Mouse (Mus musculus) forebrain, embryonic 12.5 days (tissue): Measurements from ENCODE around the gene Cltb. TPM values are rescaled to one million over a fixed set of nuclear protein-coding genes. Genes with fewer than 3 reads are reported as not detected.
A peak's percentile ranks its signal among the peaks of the same experiment; 100 is the strongest.
"Not testable (repeated sequence)": the region's sequence is repeated elsewhere in the genome, so short reads cannot be mapped to it uniquely, and the experiment has no call there.

Experiments
- ATAC-seq: fragments of 200-750 bp; cut with Nextera tagmentation; 2 replicates; pipeline ENCODE4 v1.8.0; 2017; ENCODE audit warnings: moderate TSS enrichment; ENCODE audit not compliant: low FRiP score
- H3K27ac ChIP-seq: fragments of 300-500 bp; sonication (generic); 2 replicates; pipeline ENCODE4 v1.5.1; 2016; ENCODE audit warnings: mild to moderate bottlenecking
- H3K27me3 ChIP-seq: fragments of 300-500 bp; sonication (generic); 2 replicates; pipeline ENCODE4 v1.6.1; 2016; ENCODE audit warnings: mild to moderate bottlenecking
- H3K36me3 ChIP-seq: fragments of 300-500 bp; sonication (generic); replicated peaks from 2 replicates; pipeline ENCODE4 v1.6.1; 2016; ENCODE audit warnings: mild to moderate bottlenecking
- H3K4me1 ChIP-seq: fragments of 300-500 bp; sonication (generic); 2 replicates; pipeline ENCODE4 v1.6.1; 2016
- H3K4me2 ChIP-seq: fragments of 300-500 bp; sonication (generic); 2 replicates; pipeline ENCODE4 v1.6.1; 2016; ENCODE audit warnings: mild to moderate bottlenecking, moderate library complexity
- H3K4me3 ChIP-seq: fragments of 300-500 bp; sonication (generic); replicated peaks from 2 replicates; pipeline ENCODE4 v1.5.1; 2016; ENCODE audit warnings: mild to moderate bottlenecking
- H3K9ac ChIP-seq: fragments of 300-500 bp; sonication (generic); 2 replicates; pipeline ENCODE4 v1.6.1; 2016; ENCODE audit warnings: mild to moderate bottlenecking
- H3K9me3 ChIP-seq: fragments of 300-500 bp; sonication (generic); 2 replicates; pipeline ENCODE4 v1.6.1; 2016
- WGBS: fragments of 180-500 bp; shearing (Covaris S2); methylation state at CpG from one replicate; pipeline ENCODE4 v1.1.7; 2016; 5-methylcytosine and 5-hydroxymethylcytosine counted together
- polyA plus RNA-seq: library from polyadenylated mRNA; unstranded; fragments of >200 nt; fragmentation: Nextera tagmentation; extraction: Ambion mirVana; gene quantifications from 2 replicates; pipeline ENCODE4 v1.2.1, GENCODE M21; 2016

The Cltb gene
- 32.7 and 34.6 TPM in 2 replicates for polyA plus RNA-seq

DNA sequence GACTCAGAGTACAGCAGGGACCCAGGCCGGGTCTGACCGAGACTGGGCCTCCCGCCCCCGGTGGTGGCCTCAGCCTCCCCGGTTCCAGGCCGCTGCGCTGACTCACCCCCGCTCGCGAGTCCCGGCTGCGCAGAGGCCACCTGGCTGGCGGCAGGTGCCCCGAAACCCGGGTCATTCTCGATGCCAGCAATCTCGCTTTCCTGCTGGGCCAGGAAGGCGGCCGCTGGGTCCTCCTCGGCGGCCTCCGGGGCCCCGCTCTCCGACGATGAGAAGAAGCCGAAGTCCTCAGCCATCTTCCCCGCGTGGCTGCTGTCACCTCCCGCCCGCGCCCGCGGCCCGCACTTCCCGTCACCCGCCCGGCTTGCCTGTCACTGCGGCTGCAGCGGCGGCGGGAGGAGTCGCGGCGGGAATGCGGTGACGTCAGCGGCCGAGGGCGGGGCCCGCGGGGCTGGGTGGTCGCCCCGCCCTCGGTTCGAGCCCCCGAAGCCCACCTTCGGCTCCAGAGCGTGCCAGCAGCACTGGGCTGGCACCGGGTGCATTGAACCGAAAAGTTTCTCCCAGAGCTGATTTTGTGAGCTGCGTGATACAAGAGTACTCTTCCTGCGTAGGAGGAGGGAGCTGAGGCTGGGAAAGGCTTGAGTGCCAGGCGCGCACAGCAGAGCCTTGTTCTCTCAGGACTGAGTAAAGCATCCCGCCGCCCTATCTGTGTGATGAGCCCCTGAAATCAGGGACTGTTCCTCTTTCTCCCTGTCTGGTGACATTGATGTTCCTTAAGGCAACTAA is at the start of gene Cltb:
Gene Cltb (minus strand): TSS at position 373 of the 783 bp plus-strand sequence.
- H3K4me3 ChIP-seq, result peak within 1 kb of the TSS; percentile 63
- no peaks in the 10 kb centered on the region for H3K9me3 ChIP-seq
- H3K4me2 ChIP-seq, result peak within 1 kb of the TSS; percentile 87
- under 1% methylated on average over 62 of the region's 66 CpGs for whole genome bisulfite sequencing
- peak; percentile 79 for ATAC-seq
- peak within 1 kb of the TSS; percentile 64 for H3K9ac ChIP-seq
- peak within 1 kb of the TSS; percentile 53; the same call in 1 of the 2 replicates for H3K27ac ChIP-seq
- peaks cover 22% of the 10 kb centered on the region for H3K4me1 ChIP-seq
- no peaks in the 10 kb centered on the region for H3K36me3 ChIP-seq
- peaks cover 52% of the 10 kb centered on the region for H3K27me3 ChIP-seq

GRCm38 (mm10) chr13:54660877-54661276 is 49.7 kb upstream of the Cltb start:
- no peak overlapping the region for H3K4me2 ChIP-seq
- peaks cover 72% of the 10 kb centered on the region for H3K36me3 ChIP-seq
- ATAC-seq, result no peak
- 59% methylated on average over 5 of the region's 5 CpGs for WGBS
- no peak overlapping the region for H3K4me3 ChIP-seq
- H3K9ac ChIP-seq, result no peak overlapping the region
- H3K4me1 ChIP-seq, result no peaks in the 10 kb centered on the region
- no peak overlapping the region for H3K27ac ChIP-seq
- no peaks in the 10 kb centered on the region for H3K27me3 ChIP-seq
- H3K9me3 ChIP-seq, result no peaks in the 10 kb centered on the region

GRCm38 (mm10) chr13:54650461-54650860 is 39.3 kb upstream of the Cltb start:
- no peaks in the 10 kb centered on the region for H3K9me3 ChIP-seq
- H3K9ac ChIP-seq, result no peak overlapping the region
- 96% methylated on average over 3 of the region's 3 CpGs for WGBS
- no peak for ATAC-seq
- peaks cover 97% of the 10 kb centered on the region for H3K36me3 ChIP-seq
- H3K27me3 ChIP-seq, result no peaks in the 10 kb centered on the region
- no peak overlapping the region for H3K27ac ChIP-seq
- H3K4me2 ChIP-seq, result no peak overlapping the region
- H3K4me1 ChIP-seq, result no peaks in the 10 kb centered on the region
- no peak overlapping the region for H3K4me3 ChIP-seq

DNA sequence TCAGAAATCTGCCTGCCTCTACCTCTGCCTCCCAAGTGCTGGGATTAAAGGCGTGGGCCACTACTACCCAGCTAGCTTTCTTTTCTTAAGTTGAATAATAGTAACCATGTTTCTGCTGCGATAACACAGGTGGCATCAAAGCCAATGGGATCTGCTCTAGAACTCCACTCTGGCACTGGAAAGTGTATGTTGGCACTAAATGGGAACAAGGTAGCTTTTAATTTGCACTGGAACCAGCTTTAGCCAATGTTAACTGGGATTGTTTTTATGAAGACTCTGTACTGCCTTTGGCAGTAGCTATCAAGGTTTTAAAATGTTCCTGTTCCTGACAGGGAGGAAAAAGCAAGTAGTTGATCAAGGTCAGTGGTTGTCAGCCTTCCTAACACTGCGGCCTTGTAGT is 23.9 kb upstream of the Cltb start:
- Histone ChIP-seq H3K27me3 (no peaks in the 10 kb centered on the region), H3K27ac (no peak overlapping the region), H3K4me3 (no peak overlapping the region), H3K4me1 (no peaks in the 10 kb centered on the region), H3K9me3 (no peaks in the 10 kb centered on the region), H3K36me3 (peaks cover 34% of the 10 kb centered on the region), H3K9ac (no peak overlapping the region), H3K4me2 (no peak overlapping the region)
- 92% methylated on average over 3 of the region's 3 CpGs for WGBS
- no peak for ATAC-seq

GRCm38 (mm10) chr13:54632731-54633277 is 21.7 kb upstream of the Cltb start:
- Histone ChIP-seq H3K9me3 (no peaks in the 10 kb centered on the region), H3K4me2 (no peak overlapping the region), H3K36me3 (peaks cover 23% of the 10 kb centered on the region), H3K9ac (no peak overlapping the region), H3K27ac (no peak overlapping the region), H3K4me3 (no peak overlapping the region), H3K27me3 (no peaks in the 10 kb centered on the region), H3K4me1 (no peaks in the 10 kb centered on the region)
- ATAC-seq, result no peak
- WGBS, result 73% methylated on average over 3 of the region's 3 CpGs

- ATAC-seq, result no peak
- H3K9me3 ChIP-seq, result no peaks in the 10 kb centered on the region
- H3K36me3 ChIP-seq, result peaks cover 19% of the 10 kb centered on the region
- no peaks in the 10 kb centered on the region for H3K27me3 ChIP-seq
- no peak overlapping the region for H3K4me3 ChIP-seq
- WGBS, result 94% methylated on average over 4 of the region's 4 CpGs
- H3K27ac ChIP-seq, result no peak overlapping the region
- H3K4me2 ChIP-seq, result no peak overlapping the region
- no peak overlapping the region for H3K9ac ChIP-seq
- H3K4me1 ChIP-seq, result 0 out of 2 replicates have a peak, but pooled peaks cover 5% of the 10 kb centered on the region
These were observed 18.0 kb upstream of the Cltb start for GRCm38 (mm10) chr13:54629128-54629527.

DNA sequence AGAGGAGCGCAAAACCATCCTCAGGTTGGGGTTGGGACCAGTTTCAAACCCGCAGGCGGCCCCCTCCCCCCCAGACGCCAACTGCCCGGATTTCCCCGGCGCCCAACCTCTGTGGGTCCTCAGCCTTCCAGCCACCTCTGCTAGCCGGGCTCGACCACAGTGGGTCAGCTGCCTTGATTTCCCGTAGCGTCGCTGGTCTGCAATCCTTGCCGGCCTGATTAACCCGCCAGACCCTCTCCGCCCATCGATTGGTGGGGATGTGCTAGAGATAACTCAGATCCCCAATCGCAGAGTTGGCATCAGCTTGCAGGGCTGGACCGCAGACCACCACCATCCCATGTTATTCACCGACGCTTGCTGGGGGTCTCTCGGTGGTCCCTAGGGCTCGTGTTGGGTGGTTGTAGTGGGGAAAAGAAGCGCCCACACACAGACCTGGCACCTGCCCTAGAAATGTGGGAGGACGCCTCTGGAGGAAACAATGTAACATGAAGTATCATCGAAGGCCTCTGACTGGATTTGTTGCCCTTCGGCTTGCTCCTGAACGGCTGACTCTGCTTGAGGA is 10.9 kb upstream of the Cltb start:
- ATAC-seq, result peak; percentile 65
- Histone ChIP-seq H3K27ac (peak overlapping the region; percentile 57), H3K4me1 (peaks cover 22% of the 10 kb centered on the region), H3K9ac (peak overlapping the region; percentile 89), H3K4me2 (peak overlapping the region; percentile 95), H3K27me3 (peaks cover 14% of the 10 kb centered on the region; the same call in 1 of the 2 replicates), H3K4me3 (peak overlapping the region; percentile 84), H3K9me3 (no peaks in the 10 kb centered on the region), H3K36me3 (no peaks in the 10 kb centered on the region)
- WGBS, result 2% methylated on average over 27 of the region's 27 CpGs

- Histone ChIP-seq H3K4me3 (peak within 1 kb of the TSS; percentile 84), H3K36me3 (no peaks in the 10 kb centered on the region), H3K4me2 (peak within 1 kb of the TSS; percentile 95), H3K9ac (peak within 1 kb of the TSS; percentile 89), H3K9me3 (no peaks in the 10 kb centered on the region), H3K4me1 (peaks cover 22% of the 10 kb centered on the region), H3K27me3 (peaks cover 14% of the 10 kb centered on the region; the same call in 1 of the 2 replicates), H3K27ac (peak within 1 kb of the TSS; percentile 57)
- peak; percentile 96 for ATAC-seq
- 12% methylated on average over 42 of the region's 44 CpGs for WGBS
These were observed 10.2 kb upstream of the Cltb start, which contains the start of gene Faf2 for GRCm38 (mm10) chr13:54621155-54621932. TSS of gene Faf2 (plus strand) at chr13:54621784.

GRCm38 (mm10) chr13:54616998-54617397 is 5.9 kb upstream of the Cltb start:
- H3K9ac ChIP-seq, result no peak overlapping the region
- H3K9me3 ChIP-seq, result no peaks in the 10 kb centered on the region
- H3K36me3 ChIP-seq, result no peaks in the 10 kb centered on the region
- 0 out of 2 replicates have a peak, but pooled peaks cover 4% of the 10 kb centered on the region for H3K4me1 ChIP-seq
- ATAC-seq, result no peak
- 76% methylated on average over 6 of the region's 6 CpGs for WGBS
- no peak overlapping the region for H3K4me2 ChIP-seq
- H3K27me3 ChIP-seq, result peaks cover 14% of the 10 kb centered on the region; the same call in 1 of the 2 replicates
- no peak overlapping the region for H3K27ac ChIP-seq
- no peak overlapping the region for H3K4me3 ChIP-seq

DNA sequence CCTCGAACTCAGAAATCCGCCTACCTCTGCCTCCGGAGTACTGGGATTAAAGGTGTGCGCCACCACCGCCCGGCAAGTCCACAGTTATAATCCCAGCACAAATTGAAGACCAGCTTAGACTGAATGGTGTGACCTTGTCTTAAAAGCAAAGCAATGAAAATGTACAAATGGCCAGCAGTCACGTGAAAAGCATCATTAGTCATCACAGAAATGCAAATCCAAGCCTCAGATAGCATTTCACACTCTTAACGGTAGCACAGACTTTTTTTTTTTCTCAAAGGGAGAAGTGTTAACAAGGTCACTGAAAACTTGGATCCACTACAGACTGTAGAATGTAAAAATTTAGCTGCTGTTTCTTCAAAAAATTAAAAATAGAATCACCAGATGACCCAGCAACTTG is 5.2 kb upstream of the Cltb start:
- WGBS, result 85% methylated on average over 8 of the region's 8 CpGs
- no peak for ATAC-seq

DNA sequence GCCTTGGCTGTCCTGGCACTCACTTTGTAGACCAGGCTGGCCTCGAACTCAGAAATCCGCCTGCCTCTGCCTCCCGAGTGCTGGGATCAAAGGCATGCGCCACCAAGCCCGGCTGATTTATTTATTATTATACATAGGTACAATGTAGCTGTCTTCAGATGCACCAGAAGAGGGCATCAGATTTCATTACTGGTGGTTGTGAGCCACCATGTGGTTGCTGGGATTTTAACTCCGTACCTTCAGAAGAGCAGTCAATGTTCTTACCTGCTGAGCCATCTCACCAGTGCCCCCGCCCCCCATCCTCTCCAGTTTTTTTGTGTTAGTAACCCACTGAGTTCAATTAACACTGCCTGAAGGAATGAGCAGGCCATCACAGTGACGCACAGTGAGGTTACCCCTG is 2.0 kb upstream of the Cltb start:
- not testable (repeated sequence) for H3K9ac ChIP-seq, H3K4me3 ChIP-seq, H3K27ac ChIP-seq, H3K36me3 ChIP-seq, ATAC-seq, H3K4me2 ChIP-seq, H3K9me3 ChIP-seq
- Histone ChIP-seq H3K4me1 (peaks cover 22% of the 10 kb centered on the region), H3K27me3 (peaks cover 35% of the 10 kb centered on the region)
- WGBS, result 80% methylated on average over 8 of the region's 8 CpGs

More for the DNA sequence above, 5.2 kb upstream of the Cltb start:
- no peaks in the 10 kb centered on the region for H3K9me3 ChIP-seq
- H3K4me3 ChIP-seq, result no peak overlapping the region
- H3K27ac ChIP-seq, result no peak overlapping the region
- peaks cover 7% of the 10 kb centered on the region for H3K4me1 ChIP-seq
- no peak overlapping the region for H3K9ac ChIP-seq
- H3K4me2 ChIP-seq, result no peak overlapping the region
- peaks cover 17% of the 10 kb centered on the region; the same call in 1 of the 2 replicates for H3K27me3 ChIP-seq
- H3K36me3 ChIP-seq, result no peaks in the 10 kb centered on the region

DNA sequence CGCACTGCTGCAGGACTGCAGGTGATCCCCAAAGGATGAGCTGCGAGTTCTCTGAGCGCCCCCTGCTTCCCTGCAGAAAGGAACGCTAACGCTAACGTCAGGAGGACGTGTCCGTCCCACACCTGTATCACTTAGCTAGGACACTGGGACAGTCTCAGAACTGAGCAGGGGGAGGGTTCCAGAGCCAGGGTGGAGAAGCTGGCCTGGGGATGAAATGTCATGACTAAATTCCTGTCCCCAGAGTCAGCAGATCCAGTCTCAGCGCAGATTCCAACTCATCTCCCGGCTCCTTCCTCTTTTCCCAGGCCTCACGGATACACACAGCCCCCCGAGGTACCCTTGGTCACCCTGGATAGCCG is 552 bp downstream of the Cltb start:
- H3K4me3 ChIP-seq, result peak overlapping the region; percentile 63
- WGBS, result 7% methylated on average over 13 of the region's 13 CpGs

More for the DNA sequence above, 552 bp downstream of the Cltb start:
- ATAC-seq, result peak; percentile 45; the same call in 1 of the 2 replicates
- peaks cover 22% of the 10 kb centered on the region for H3K4me1 ChIP-seq
- no peaks in the 10 kb centered on the region for H3K9me3 ChIP-seq
- H3K36me3 ChIP-seq, result no peaks in the 10 kb centered on the region
- peak overlapping the region; percentile 87 for H3K4me2 ChIP-seq
- peak overlapping the region; percentile 64 for H3K9ac ChIP-seq
- peak overlapping the region; percentile 53; the same call in 1 of the 2 replicates for H3K27ac ChIP-seq
- H3K27me3 ChIP-seq, result peaks cover 57% of the 10 kb centered on the region
